Mouse (Mus musculus) kidney, embryonic 15.5 days (tissue): Measurements from ENCODE around the gene Ngfr. TPM values are rescaled to one million over a fixed set of nuclear protein-coding genes. Genes with fewer than 3 reads are reported as not detected.
A peak's percentile ranks its signal among the peaks of the same experiment; 100 is the strongest.
"Not testable (repeated sequence)": the region's sequence is repeated elsewhere in the genome, so short reads cannot be mapped to it uniquely, and the experiment has no call there.

Source experiments
- ATAC-seq: fragments of 200-750 bp; cut with Nextera tagmentation; replicated peaks from 2 replicates; pipeline ENCODE4 v1.8.0; 2017; ENCODE audit warnings: moderate TSS enrichment; ENCODE audit not compliant: low FRiP score
- H3K27ac ChIP-seq: fragments of 300-500 bp; sonication (generic); 2 replicates; pipeline ENCODE4 v1.5.1; 2015; ENCODE audit warnings: mild to moderate bottlenecking, inconsistent platforms
- H3K27me3 ChIP-seq: fragments of 300-500 bp; sonication (generic); 2 replicates; pipeline ENCODE4 v1.6.1; 2015; ENCODE audit warnings: inconsistent platforms
- H3K36me3 ChIP-seq: fragments of 300-500 bp; sonication (generic); 2 replicates; pipeline ENCODE4 v1.6.1; 2015; ENCODE audit warnings: inconsistent platforms
- H3K4me1 ChIP-seq: fragments of 300-500 bp; sonication (generic); 2 replicates; pipeline ENCODE4 v1.6.1; 2015; ENCODE audit warnings: inconsistent platforms
- H3K4me2 ChIP-seq: fragments of 300-500 bp; sonication (generic); 2 replicates; pipeline ENCODE4 v1.6.1; 2015; ENCODE audit warnings: moderate library complexity, mild to moderate bottlenecking, inconsistent platforms
- H3K4me3 ChIP-seq: fragments of 300-500 bp; sonication (generic); replicated peaks from 2 replicates; pipeline ENCODE4 v1.5.1; 2015; ENCODE audit warnings: mild to moderate bottlenecking, inconsistent platforms
- H3K9ac ChIP-seq: fragments of 300-500 bp; sonication (generic); 2 replicates; pipeline ENCODE4 v1.6.1; 2015; ENCODE audit warnings: mild to moderate bottlenecking, inconsistent platforms
- H3K9me3 ChIP-seq: fragments of 300-500 bp; sonication (generic); replicated peaks from 2 replicates; pipeline ENCODE4 v1.6.1; 2016; ENCODE audit warnings: inconsistent platforms
- WGBS: fragments of 180-500 bp; shearing (Covaris S2); methylation state at CpG from one replicate; pipeline ENCODE4 v1.1.7; 2015; ENCODE audit warnings: mixed read lengths; 5-methylcytosine and 5-hydroxymethylcytosine counted together
- polyA plus RNA-seq: library from polyadenylated mRNA; unstranded; fragments of >200 nt; fragmentation: Nextera tagmentation; extraction: Ambion mirVana; gene quantifications from 2 replicates; pipeline ENCODE4 v1.2.1, GENCODE M21; 2015

Gene Ngfr
- polyA plus RNA-seq, 1 experiment from 2014 or later, result 28.7 TPM

GRCm38 (mm10) chr11:95614739-95615138 is 27.2 kb upstream of the Ngfr start:
- H3K4me2 ChIP-seq, result no peak overlapping the region

GRCm38 (mm10) chr11:95611283-95611682 is 23.7 kb upstream of the Ngfr start:
- H3K9me3 ChIP-seq, result no peaks in the 10 kb centered on the region
- no peaks in the 10 kb centered on the region; the same call in 1 of the 2 replicates for H3K27me3 ChIP-seq
- H3K4me3 ChIP-seq, result no peak overlapping the region
- H3K4me1 ChIP-seq, result peaks cover 42% of the 10 kb centered on the region
- ATAC-seq, result no peak
- H3K36me3 ChIP-seq, result no peaks in the 10 kb centered on the region
- H3K9ac ChIP-seq, result no peak overlapping the region
- no peak overlapping the region; the same call in 1 of the 2 replicates for H3K4me2 ChIP-seq
- H3K27ac ChIP-seq, result no peak overlapping the region
- 25% methylated on average over 4 of the region's 4 CpGs for WGBS

More at GRCm38 (mm10) chr11:95614739-95615138, 27.2 kb upstream of the Ngfr start:
- no peak overlapping the region for H3K9ac ChIP-seq
- 84% methylated on average over 8 of the region's 8 CpGs for WGBS
- no peak overlapping the region for H3K27ac ChIP-seq
- H3K4me3 ChIP-seq, result no peak overlapping the region
- H3K27me3 ChIP-seq, result no peaks in the 10 kb centered on the region; the same call in 1 of the 2 replicates
- H3K36me3 ChIP-seq, result no peaks in the 10 kb centered on the region
- peaks cover 66% of the 10 kb centered on the region for H3K4me1 ChIP-seq
- no peaks in the 10 kb centered on the region for H3K9me3 ChIP-seq
- ATAC-seq, result no peak

GRCm38 (mm10) chr11:95610391-95610902 is 22.9 kb upstream of the Ngfr start:
- Histone ChIP-seq H3K4me1 (peaks cover 37% of the 10 kb centered on the region), H3K4me2 (peak overlapping the region; percentile 55), H3K9me3 (no peaks in the 10 kb centered on the region), H3K36me3 (no peaks in the 10 kb centered on the region), H3K27me3 (no peaks in the 10 kb centered on the region; the same call in 1 of the 2 replicates), H3K27ac (peak overlapping the region; percentile 38; the same call in 1 of the 2 replicates), H3K4me3 (peak overlapping the region; percentile 25), H3K9ac (peak overlapping the region; percentile 27; the same call in 1 of the 2 replicates)
- 21% methylated on average over 15 of the region's 15 CpGs for WGBS
- ATAC-seq, result peak; percentile 34; the same call in 1 of the 2 replicates

GRCm38 (mm10) chr11:95609924-95610323 is 22.4 kb upstream of the Ngfr start:
- WGBS, result 43% methylated on average over 8 of the region's 8 CpGs
- H3K9me3 ChIP-seq, result no peaks in the 10 kb centered on the region
- H3K4me3 ChIP-seq, result peak overlapping the region; percentile 25
- peak; percentile 18; the same call in 1 of the 2 replicates for ATAC-seq
- no peaks in the 10 kb centered on the region for H3K36me3 ChIP-seq
- H3K27ac ChIP-seq, result 0 out of 2 replicates have a peak overlapping the region, but pooled peaks have one; percentile 38
- H3K4me2 ChIP-seq, result peak overlapping the region; percentile 55
- peaks cover 32% of the 10 kb centered on the region for H3K4me1 ChIP-seq
- 0 out of 2 replicates have a peak overlapping the region, but pooled peaks have one; percentile 27 for H3K9ac ChIP-seq
- no peaks in the 10 kb centered on the region; the same call in 1 of the 2 replicates for H3K27me3 ChIP-seq

GRCm38 (mm10) chr11:95607286-95607685 is 19.8 kb upstream of the Ngfr start:
- H3K9ac ChIP-seq, H3K27ac ChIP-seq, H3K4me2 ChIP-seq, H3K4me3 ChIP-seq, ATAC-seq, H3K27me3 ChIP-seq, H3K9me3 ChIP-seq, H3K36me3 ChIP-seq: not testable (repeated sequence)
- 93% methylated on average over 4 of the region's 5 CpGs for WGBS
- H3K4me1 ChIP-seq, result peaks cover 25% of the 10 kb centered on the region

GRCm38 (mm10) chr11:95598214-95599062 is 10.9 kb upstream of the Ngfr start:
- Histone ChIP-seq H3K4me1 (peaks cover 60% of the 10 kb centered on the region), H3K27ac (no peak overlapping the region), H3K4me2 (peak overlapping the region; percentile 17; the same call in 1 of the 2 replicates), H3K36me3 (no peaks in the 10 kb centered on the region), H3K9ac (no peak overlapping the region), H3K27me3 (peaks cover 38% of the 10 kb centered on the region), H3K9me3 (no peaks in the 10 kb centered on the region), H3K4me3 (no peak overlapping the region)
- 21% methylated on average over 14 of the region's 14 CpGs for WGBS
- no peak for ATAC-seq

GRCm38 (mm10) chr11:95597741-95598140 is 10.2 kb upstream of the Ngfr start:
- peaks cover 63% of the 10 kb centered on the region for H3K4me1 ChIP-seq
- whole genome bisulfite sequencing, result 33% methylated on average over 13 of the region's 13 CpGs
- ATAC-seq, result no peak
- no peak overlapping the region for H3K27ac ChIP-seq
- no peaks in the 10 kb centered on the region for H3K9me3 ChIP-seq
- H3K36me3 ChIP-seq, result no peaks in the 10 kb centered on the region
- H3K4me3 ChIP-seq, result no peak overlapping the region
- H3K9ac ChIP-seq, result no peak overlapping the region
- peak overlapping the region; percentile 17; the same call in 1 of the 2 replicates for H3K4me2 ChIP-seq
- peaks cover 38% of the 10 kb centered on the region for H3K27me3 ChIP-seq

- Histone ChIP-seq H3K9me3 (no peaks in the 10 kb centered on the region), H3K27me3 (peaks cover 42% of the 10 kb centered on the region), H3K27ac (peak overlapping the region; percentile 77), H3K36me3 (no peaks in the 10 kb centered on the region), H3K9ac (no peak overlapping the region), H3K4me2 (0 out of 2 replicates have a peak overlapping the region, but pooled peaks have one; percentile 17), H3K4me3 (no peak overlapping the region), H3K4me1 (peaks cover 63% of the 10 kb centered on the region)
- ATAC-seq, result no peak
- 32% methylated on average over 11 of the region's 11 CpGs for WGBS
These were observed 9.2 kb upstream of the Ngfr start for GRCm38 (mm10) chr11:95596704-95597103.

- peaks cover 63% of the 10 kb centered on the region for H3K4me1 ChIP-seq
- H3K9me3 ChIP-seq, result no peaks in the 10 kb centered on the region
- H3K27ac ChIP-seq, result peak overlapping the region; percentile 77
- H3K4me2 ChIP-seq, result peak overlapping the region; percentile 17
- H3K27me3 ChIP-seq, result peaks cover 45% of the 10 kb centered on the region
- H3K4me3 ChIP-seq, result no peak overlapping the region
- H3K36me3 ChIP-seq, result no peaks in the 10 kb centered on the region
- H3K9ac ChIP-seq, result no peak overlapping the region
- ATAC-seq, result peak; percentile 62
- 33% methylated on average over 5 of the region's 5 CpGs for WGBS
These were observed 8.6 kb upstream of the Ngfr start for GRCm38 (mm10) chr11:95596150-95596515.

- no peak overlapping the region for H3K9ac ChIP-seq
These were observed 8.1 kb upstream of the Ngfr start for GRCm38 (mm10) chr11:95595438-95596149.

GRCm38 (mm10) chr11:95594686-95595212 is 7.2 kb upstream of the Ngfr start:
- Histone ChIP-seq H3K9me3 (no peaks in the 10 kb centered on the region), H3K4me3 (no peak overlapping the region), H3K36me3 (no peaks in the 10 kb centered on the region), H3K27me3 (peaks cover 48% of the 10 kb centered on the region), H3K27ac (peak overlapping the region; percentile 77; the same call in 1 of the 2 replicates), H3K4me1 (peaks cover 63% of the 10 kb centered on the region), H3K9ac (no peak overlapping the region), H3K4me2 (peak overlapping the region; percentile 1; the same call in 1 of the 2 replicates)
- ATAC-seq, result no peak; the same call in 1 of the 2 replicates
- 10% methylated on average over 13 of the region's 13 CpGs for WGBS

More at GRCm38 (mm10) chr11:95595438-95596149, 8.1 kb upstream of the Ngfr start:
- H3K27ac ChIP-seq, result peak overlapping the region; percentile 77
- H3K9me3 ChIP-seq, result no peaks in the 10 kb centered on the region
- no peaks in the 10 kb centered on the region for H3K36me3 ChIP-seq
- H3K4me2 ChIP-seq, result peak overlapping the region; percentile 1; the same call in 1 of the 2 replicates
- WGBS, result 23% methylated on average over 10 of the region's 10 CpGs
- H3K27me3 ChIP-seq, result peaks cover 48% of the 10 kb centered on the region
- H3K4me3 ChIP-seq, result no peak overlapping the region
- peak; percentile 82 for ATAC-seq
- H3K4me1 ChIP-seq, result peaks cover 63% of the 10 kb centered on the region
